Mouse (Mus musculus) adrenal gland, postnatal 25 days (tissue): ENCODE data around the gene Bcl2l1. TPM values are rescaled to one million over a fixed set of nuclear protein-coding genes. Genes with fewer than 3 reads are reported as not detected.
A peak's percentile ranks its signal among the peaks of the same experiment; 100 is the strongest.

Experiments
- DNase-seq: peaks from one replicate; pipeline ENCODE4 v3.0.0; 2021; ENCODE audit warnings: mixed read lengths
- microRNA-seq, 2 experiments: library from miRNA; unstranded; fragments of <30 nt; microRNA quantifications; one replicate each; pipeline ENCODE4 v1.2.0; 2021
- total RNA-seq: library from RNA; stranded (reverse); gene quantifications from 2 replicates; pipeline ENCODE4 v1.2.3, GENCODE M21; 2021

The Bcl2l1 gene
- total RNA-seq, 1 experiment from 2014 or later: 61.8 TPM

GRCm38 (mm10) chr2:152737306-152738221, 94.0 kb downstream of the Bcl2l1 start:
- DNase-seq: peak; percentile 40

GRCm38 (mm10) chr2:152736748-152737147, 94.8 kb downstream of the Bcl2l1 start:
- peak; percentile 42 for DNase-seq

GRCm38 (mm10) chr2:152736090-152736601, 95.4 kb downstream of the Bcl2l1 start, which contains the start of gene Id1:
Gene Id1 (plus strand): TSS chr2:152736251.
- peak; percentile 83 for DNase-seq

GRCm38 (mm10) chr2:152734984-152735383, 96.5 kb downstream of the Bcl2l1 start:
- DNase-seq: peak; percentile 97

DNA sequence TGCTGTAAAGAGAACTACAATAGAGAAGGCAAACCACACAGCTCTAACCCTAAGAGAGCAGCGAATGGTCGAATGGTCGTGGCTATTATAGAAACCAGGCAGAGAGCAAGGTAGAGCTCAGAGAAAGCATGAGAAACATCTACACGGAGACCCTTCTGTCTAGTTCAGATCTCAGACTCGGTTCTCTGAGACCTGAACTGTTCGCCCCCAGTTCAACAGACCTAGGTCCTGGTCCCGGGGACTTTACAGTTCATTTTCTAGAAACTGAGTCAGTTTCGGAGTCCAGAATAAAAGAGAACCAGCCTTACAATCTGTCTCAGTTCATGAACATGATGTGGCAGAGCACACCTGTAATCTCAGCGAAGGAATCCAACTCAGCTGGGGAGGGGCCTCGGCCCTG, 97.0 kb downstream of the Bcl2l1 start:
- DNase-seq: no peak

DNA sequence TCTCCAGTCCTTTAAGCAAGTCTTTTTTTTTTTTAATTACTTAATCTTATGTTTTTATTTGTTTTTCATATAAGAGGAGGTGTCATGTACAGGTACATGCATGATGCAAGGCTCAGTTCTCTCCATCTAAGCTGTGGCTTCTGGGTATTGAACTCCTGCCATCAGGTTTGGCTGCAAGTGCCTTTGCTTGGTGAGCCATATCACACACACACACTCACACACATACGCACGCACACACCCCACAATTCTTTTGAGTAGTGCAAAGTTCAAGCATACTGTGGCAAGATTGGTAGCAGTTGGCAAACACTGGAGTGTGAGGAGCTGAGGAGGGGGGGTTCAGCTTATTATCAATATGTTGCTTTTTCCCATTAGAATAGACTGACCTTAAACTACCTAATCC, 98.3 kb downstream of the Bcl2l1 start:
- no peak for DNase-seq

Small RNA genes lying within 50 kb of the gene (microRNA-seq; reads per million reads assigned to microRNA genes)
- 0 reads per million in 2 experiments for gene Gm23802
- gene Mir5622: 0.36 to 0.69 reads per million in 2 experiments

Other genes starting within 250 kb of the Bcl2l1 start
- not detected in 2 replicates for gene Defb45, start 232.3 kb downstream of the Bcl2l1 start, total RNA-seq
- 1.0 TPM in 1 of 2 replicates, not detected in the other for gene Defb36, start 227.4 kb downstream of the Bcl2l1 start, total RNA-seq
- gene Defb25, start 208.7 kb downstream of the Bcl2l1 start, total RNA-seq: 2.5 TPM in 1 of 2 replicates, not detected in the other
- 8.1 and 9.0 TPM in 2 replicates for gene Rem1, start 204.8 kb downstream of the Bcl2l1 start, total RNA-seq
- 149 and 153 TPM in 2 replicates for gene H13, start 162.3 kb downstream of the Bcl2l1 start, total RNA-seq
- gene Mcts2, start 144.7 kb downstream of the Bcl2l1 start, total RNA-seq: 34.2 and 37.9 TPM in 2 replicates
- 73.3 and 81.1 TPM in 2 replicates for gene Id1, start 95.5 kb downstream of the Bcl2l1 start, total RNA-seq
- 4.2 and 4.3 TPM in 2 replicates for gene Cox4i2, start 77.6 kb downstream of the Bcl2l1 start, total RNA-seq
- 9.6 and 13.5 TPM in 2 replicates for gene Tpx2, start 16.2 kb upstream of the Bcl2l1 start, total RNA-seq
- not detected in 2 replicates for gene Mylk2, start 79.6 kb upstream of the Bcl2l1 start, total RNA-seq
- gene Foxs1, start 101.5 kb upstream of the Bcl2l1 start, total RNA-seq: 2.1 and 2.9 TPM in 2 replicates
- 1.0 and 4.9 TPM in 2 replicates for gene Dusp15, start 120.0 kb upstream of the Bcl2l1 start, total RNA-seq
- not detected in 2 replicates for gene Ttll9, start 130.8 kb upstream of the Bcl2l1 start, total RNA-seq
- gene Pdrg1, start 183.7 kb upstream of the Bcl2l1 start, total RNA-seq: 163 and 187 TPM in 2 replicates
- gene Xkr7, start 200.1 kb upstream of the Bcl2l1 start, total RNA-seq: 0.57 and 1.4 TPM in 2 replicates
- 13.6 and 16.0 TPM in 2 replicates for gene Ccm2l, start 234.2 kb upstream of the Bcl2l1 start, total RNA-seq